Mouse (Mus musculus) CD4-positive helper T cell, adult 2 months (primary cell): ENCODE measurements at regions not wholly inside any gene's neighbourhood (a gene's known extent, or its start where the extent isn't known, plus 50 kb on each side); places are given as distances from the start of the nearest gene placed in this dataset.

Experiments used
- DNase-seq: peaks from one replicate; pipeline ENCODE4 v3.0.0-alpha.2; 2012; ENCODE audit warnings: low read depth, missing footprints, low spot score

GRCm38 (mm10) chr1:52305679-52306632, 72.9 kb upstream of the Gls start:
- no peak for DNase-seq

- DNase-seq = peak; percentile 58
Measured at GRCm38 (mm10) chr1:52302557-52302956, 69.5 kb upstream of the Gls start.

DNA sequence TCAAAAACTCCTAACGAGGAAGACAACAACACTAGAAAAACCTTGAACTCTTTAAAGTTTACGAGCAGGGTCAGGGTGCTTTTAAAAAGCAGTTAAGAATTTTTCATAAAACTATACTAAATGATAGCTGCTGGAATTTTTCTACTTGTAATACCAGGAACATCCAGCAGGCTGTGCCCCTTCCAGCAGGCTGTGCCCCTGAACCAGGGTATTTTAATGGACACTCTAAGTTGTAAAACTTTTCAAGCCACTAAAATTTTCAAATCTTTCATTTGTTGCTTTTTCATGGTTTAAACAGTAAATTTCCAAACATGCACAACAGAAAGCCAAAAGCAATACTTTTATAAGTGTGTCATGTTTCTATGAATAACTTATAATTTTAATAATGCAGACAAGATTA, 68.2 kb upstream of the Gls start:
- DNase-seq = peak; percentile 46

DNA sequence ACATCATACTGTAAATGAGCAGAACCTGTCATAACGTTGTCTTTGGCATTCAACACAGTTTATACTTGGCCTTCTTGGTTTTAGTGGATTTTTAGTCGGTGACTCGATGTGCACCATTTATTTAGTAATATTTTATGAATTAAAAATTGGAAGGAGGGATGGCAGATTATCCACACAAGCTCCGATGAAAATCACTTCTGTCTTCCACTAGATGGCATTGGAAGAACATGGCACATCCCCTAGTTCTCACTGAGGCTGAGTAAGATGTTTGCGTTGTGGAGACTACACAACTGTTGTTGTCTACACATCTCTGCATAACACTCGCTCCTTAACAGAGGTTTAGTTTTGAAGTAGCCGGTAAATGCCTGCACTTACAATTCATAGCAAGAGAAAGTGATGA, 66.5 kb upstream of the Gls start:
- DNase-seq = no peak

GRCm38 (mm10) chr1:52298336-52298735, 65.3 kb upstream of the Gls start:
- DNase-seq = no peak

GRCm38 (mm10) chr1:52296178-52296577, 63.1 kb upstream of the Gls start:
- DNase-seq = no peak

DNA sequence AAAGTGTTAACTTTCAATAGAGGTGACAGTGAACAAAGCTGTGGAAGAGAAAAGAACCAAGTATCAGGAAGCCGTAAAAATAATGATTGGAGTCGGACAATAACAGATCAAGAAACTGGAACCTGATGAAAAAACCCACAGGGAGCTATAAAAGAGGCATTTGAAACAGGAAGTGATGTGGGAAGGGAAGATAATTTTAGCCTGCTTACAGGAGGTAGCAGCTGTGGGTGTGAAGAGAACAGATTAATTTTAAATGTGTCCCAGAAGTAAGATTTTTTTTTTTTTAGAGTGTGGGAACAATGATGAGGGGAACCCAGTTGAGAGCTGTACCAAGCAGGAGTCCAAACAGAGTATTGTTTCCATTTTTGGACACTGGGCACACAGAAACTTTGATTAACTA, 61.5 kb upstream of the Gls start:
- DNase-seq = no peak

- no peak for DNase-seq
Measured at GRCm38 (mm10) chr1:52293393-52294099, 60.5 kb upstream of the Gls start.
